Mouse (Mus musculus) brain, embryonic 14.5 days (tissue): ENCODE data around the gene Atf6.

Source experiments
- CTCF ChIP-seq: fragments of 200-500 bp; IDR thresholded peaks from 2 replicates; pipeline ENCODE4 v1.5.1; 2012; ENCODE audit warnings: inconsistent platforms, mild to moderate bottlenecking, moderate library complexity, borderline replicate concordance; ENCODE audit not compliant: insufficient read depth, insufficient read length; ENCODE audit errors: extremely low read depth
- POLR2A ChIP-seq: fragments of 200-500 bp; IDR thresholded peaks from 2 replicates; pipeline ENCODE4 v1.6.1; 2012; ENCODE audit warnings: mild to moderate bottlenecking, inconsistent platforms, borderline replicate concordance; ENCODE audit not compliant: poor library complexity, insufficient read depth, insufficient read length, severe bottlenecking; ENCODE audit errors: extremely low read depth

GRCm38 (mm10) chr1:170761634-170762033 lies 105.9 kb downstream of the Atf6 start:
- no peak for TF ChIP-seq CTCF
- no peak for TF ChIP-seq POLR2A
